Mouse (Mus musculus) megakaryocyte, embryonic 14.5 days (primary cell): ENCODE data around the gene Gm37240. TPM values are rescaled to one million over a fixed set of nuclear protein-coding genes. Genes with fewer than 3 reads are reported as not detected.

ENCODE experiments used
- H3K27me3 ChIP-seq: replicated peaks from 2 replicates; pipeline ENCODE3; 2012; ENCODE audit warnings: inconsistent platforms
- H3K36me3 ChIP-seq: replicated peaks from 2 replicates; pipeline ENCODE3; 2012; ENCODE audit warnings: low read length, inconsistent platforms, mixed read lengths
- H3K4me1 ChIP-seq: 2 replicates; pipeline ENCODE4 v1.6.1; 2012; ENCODE audit warnings: inconsistent platforms
- H3K4me3 ChIP-seq: replicated peaks from 2 replicates; pipeline ENCODE3; 2012; ENCODE audit warnings: moderate library complexity, mild to moderate bottlenecking, inconsistent platforms
- H3K9me3 ChIP-seq: 2 replicates; pipeline ENCODE4 v1.6.1; 2012; ENCODE audit warnings: inconsistent platforms
- FLI1 ChIP-seq: IDR thresholded peaks from 2 replicates; pipeline ENCODE4 v1.6.1; 2012; ENCODE audit warnings: low read length, inconsistent platforms, mixed read lengths
- GATA1 ChIP-seq: IDR thresholded peaks from 3 replicates; pipeline ENCODE4 v1.6.1; 2012; ENCODE audit warnings: mixed read lengths, low read length, inconsistent platforms, borderline replicate concordance
- polyA plus RNA-seq: library from polyadenylated mRNA; stranded (reverse); fragments of >175 nt; gene quantifications from 2 replicates; pipeline ENCODE4 v1.2.3, GENCODE M21; 2012; ENCODE audit warnings: low replicate concordance; ENCODE audit not compliant: insufficient read depth

Gm37240 gene
- polyA plus RNA-seq, 1 experiment: not detected

GRCm38 (mm10) chr3:84478195-84478594 is 1409.1 kb downstream of the Gm37240 start:
- H3K36me3 ChIP-seq: no peaks in the 10 kb centered on the region
- peaks cover 28% of the 10 kb centered on the region for H3K4me1 ChIP-seq

GRCm38 (mm10) chr3:84477498-84477897 is 1409.8 kb downstream of the Gm37240 start:
- Histone ChIP-seq H3K36me3 (no peaks in the 10 kb centered on the region), H3K4me1 (peaks cover 28% of the 10 kb centered on the region), H3K9me3 (peaks cover 3% of the 10 kb centered on the region; the same call in 1 of the 2 replicates), H3K27me3 (peaks cover 99% of the 10 kb centered on the region), H3K4me3 (no peak overlapping the region)
- TF ChIP-seq GATA1 (no peak), FLI1 (no peak)

More at GRCm38 (mm10) chr3:84478195-84478594, 1409.1 kb downstream of the Gm37240 start:
- peaks cover 99% of the 10 kb centered on the region for H3K27me3 ChIP-seq
- H3K9me3 ChIP-seq: peaks cover 3% of the 10 kb centered on the region; the same call in 1 of the 2 replicates
- TF ChIP-seq FLI1: no peak
- no peak for TF ChIP-seq GATA1
- H3K4me3 ChIP-seq: no peak overlapping the region

GRCm38 (mm10) chr3:84474981-84475775 is 1412.1 kb downstream of the Gm37240 start:
- Histone ChIP-seq H3K4me1 (peaks cover 22% of the 10 kb centered on the region), H3K27me3 (peaks cover 98% of the 10 kb centered on the region), H3K36me3 (no peaks in the 10 kb centered on the region), H3K9me3 (peaks cover 3% of the 10 kb centered on the region; the same call in 1 of the 2 replicates), H3K4me3 (no peak overlapping the region)
- no peak for TF ChIP-seq FLI1
- no peak for TF ChIP-seq GATA1

DNA sequence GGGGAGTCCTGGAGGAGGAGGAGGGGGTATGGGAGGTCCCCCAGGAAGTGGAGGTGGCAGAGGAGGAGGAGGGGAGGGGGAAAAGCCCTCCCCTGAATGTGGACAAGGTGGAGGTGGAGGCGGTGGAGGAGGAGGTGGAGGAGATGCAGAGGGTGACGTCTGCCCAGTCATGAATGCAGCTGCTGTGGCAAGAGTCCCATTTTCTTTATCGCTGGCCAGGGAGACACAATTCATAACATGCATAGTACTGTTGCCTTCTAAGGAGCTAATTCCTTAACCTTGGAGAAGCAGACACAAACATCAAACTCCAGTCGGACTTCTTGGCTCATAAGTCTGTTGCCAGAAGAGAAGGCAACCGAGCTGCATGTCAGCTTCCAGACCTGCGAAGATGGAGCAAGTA is 1412.9 kb downstream of the Gm37240 start:
- H3K4me3 ChIP-seq: no peak overlapping the region
- TF ChIP-seq FLI1 (no peak), GATA1 (no peak)
- peaks cover 18% of the 10 kb centered on the region for H3K4me1 ChIP-seq
- no peaks in the 10 kb centered on the region for H3K36me3 ChIP-seq
- H3K27me3 ChIP-seq: peaks cover 96% of the 10 kb centered on the region
- H3K9me3 ChIP-seq: peaks cover 8% of the 10 kb centered on the region; the same call in 1 of the 2 replicates

DNA sequence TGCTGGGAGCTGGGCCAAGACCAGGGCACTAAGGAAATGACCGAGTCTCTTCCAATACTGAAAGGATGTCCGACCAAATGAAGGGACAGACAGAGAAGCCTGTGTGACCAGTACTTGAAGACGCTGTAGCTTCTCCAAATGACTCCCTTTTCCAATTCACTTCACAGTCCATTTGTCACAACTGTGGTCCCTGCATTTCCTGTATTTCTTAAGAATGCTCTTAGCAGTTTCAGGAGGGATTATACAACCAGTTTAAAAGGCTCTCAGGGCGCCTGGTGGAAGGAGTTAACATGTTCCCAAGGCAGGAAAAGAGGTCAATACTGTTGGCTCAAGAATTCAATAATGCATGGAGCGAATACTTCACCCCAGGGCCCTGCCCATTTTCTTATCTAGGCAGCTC is 1414.4 kb downstream of the Gm37240 start:
- Histone ChIP-seq H3K9me3 (peaks cover 8% of the 10 kb centered on the region; the same call in 1 of the 2 replicates), H3K4me1 (peaks cover 25% of the 10 kb centered on the region), H3K36me3 (no peaks in the 10 kb centered on the region), H3K27me3 (peaks cover 96% of the 10 kb centered on the region), H3K4me3 (no peak overlapping the region)
- no peak for TF ChIP-seq GATA1
- TF ChIP-seq FLI1: no peak

- Histone ChIP-seq H3K27me3 (peaks cover 96% of the 10 kb centered on the region), H3K4me1 (peaks cover 29% of the 10 kb centered on the region), H3K36me3 (no peaks in the 10 kb centered on the region), H3K9me3 (peaks cover 8% of the 10 kb centered on the region; the same call in 1 of the 2 replicates), H3K4me3 (no peak overlapping the region)
- TF ChIP-seq FLI1 (no peak), GATA1 (no peak)
Measured at GRCm38 (mm10) chr3:84472527-84472926, 1414.8 kb downstream of the Gm37240 start.

- peaks cover 35% of the 10 kb centered on the region for H3K4me1 ChIP-seq
- no peaks in the 10 kb centered on the region for H3K36me3 ChIP-seq
- H3K27me3 ChIP-seq: peaks cover 86% of the 10 kb centered on the region
- no peak overlapping the region for H3K4me3 ChIP-seq
- no peak for TF ChIP-seq GATA1
- TF ChIP-seq FLI1: no peak
- H3K9me3 ChIP-seq: peaks cover 8% of the 10 kb centered on the region; the same call in 1 of the 2 replicates
Measured at GRCm38 (mm10) chr3:84471146-84471545, 1416.2 kb downstream of the Gm37240 start.

DNA sequence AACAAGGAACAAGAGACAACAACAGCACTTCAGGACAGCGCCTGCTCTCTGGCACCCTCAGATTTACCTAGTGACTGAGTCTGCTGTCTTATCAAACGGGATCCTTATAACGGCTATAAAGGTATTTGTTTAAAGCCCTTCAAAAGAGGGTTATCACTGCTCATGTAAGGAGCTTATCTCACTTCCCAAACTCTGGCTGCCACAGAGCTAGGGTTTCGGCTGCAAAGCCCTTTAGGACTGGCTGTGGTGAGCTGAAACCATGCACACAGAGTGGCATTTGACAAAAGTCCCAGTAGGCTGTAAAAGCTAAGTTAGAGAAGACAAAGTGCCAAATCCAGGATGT is 1419.2 kb downstream of the Gm37240 start:
- H3K4me3 ChIP-seq: no peak overlapping the region
- H3K4me1 ChIP-seq: peaks cover 31% of the 10 kb centered on the region
- 0 out of 2 replicates have a peak, but pooled peaks cover 5% of the 10 kb centered on the region for H3K9me3 ChIP-seq
- TF ChIP-seq FLI1 (no peak), GATA1 (no peak)
- H3K36me3 ChIP-seq: no peaks in the 10 kb centered on the region
- H3K27me3 ChIP-seq: peaks cover 64% of the 10 kb centered on the region

- no peak overlapping the region for H3K4me3 ChIP-seq
- no peaks in the 10 kb centered on the region for H3K36me3 ChIP-seq
- 0 out of 2 replicates have a peak, but pooled peaks cover 5% of the 10 kb centered on the region for H3K9me3 ChIP-seq
- no peak for TF ChIP-seq GATA1
- no peak for TF ChIP-seq FLI1
- peaks cover 31% of the 10 kb centered on the region for H3K4me1 ChIP-seq
- peaks cover 59% of the 10 kb centered on the region for H3K27me3 ChIP-seq
Measured at GRCm38 (mm10) chr3:84467419-84468110, 1419.8 kb downstream of the Gm37240 start.
